Mouse (Mus musculus) forebrain, postnatal 0 days (tissue): ENCODE measurements around the gene Runx1. TPM values are rescaled to one million over a fixed set of nuclear protein-coding genes. Genes with fewer than 3 reads are reported as not detected.

Source experiments
- ATAC-seq: fragments of 200-750 bp; cut with Nextera tagmentation; 2 replicates; pipeline ENCODE4 v1.8.0; 2017; ENCODE audit warnings: mild to moderate bottlenecking, moderate library complexity
- DNase-seq: peaks from one replicate; pipeline ENCODE4 v3.0.0-alpha.2; 2015
- H3K27ac ChIP-seq: fragments of 300-500 bp; sonication (generic); 2 replicates; pipeline ENCODE4 v1.5.1; 2014; ENCODE audit warnings: low read depth, mild to moderate bottlenecking, antibody characterized with exemption, low read length, moderate library complexity, mixed read lengths
- H3K27me3 ChIP-seq: fragments of 300-500 bp; sonication (generic); 2 replicates; pipeline ENCODE4 v1.6.1; 2014; ENCODE audit warnings: mild to moderate bottlenecking, low read length, mixed read lengths; ENCODE audit not compliant: insufficient read depth
- H3K36me3 ChIP-seq: fragments of 300-500 bp; sonication (generic); 2 replicates; pipeline ENCODE4 v1.6.1; 2014; ENCODE audit warnings: mild to moderate bottlenecking, moderate library complexity; ENCODE audit not compliant: insufficient read depth
- H3K4me1 ChIP-seq: fragments of 300-500 bp; sonication (generic); 2 replicates; pipeline ENCODE4 v1.6.1; 2014; ENCODE audit warnings: antibody characterized with exemption; ENCODE audit not compliant: insufficient read depth
- H3K4me2 ChIP-seq: fragments of 300-500 bp; sonication (generic); 2 replicates; pipeline ENCODE4 v1.6.1; 2014; ENCODE audit warnings: low read depth, mild to moderate bottlenecking, moderate library complexity
- H3K4me3 ChIP-seq: fragments of 300-500 bp; sonication (generic); 2 replicates; pipeline ENCODE4 v1.5.1; 2014; ENCODE audit warnings: low read depth, low read length, mixed read lengths
- H3K9ac ChIP-seq: fragments of 300-500 bp; sonication (generic); 2 replicates; pipeline ENCODE4 v1.6.1; 2014; ENCODE audit warnings: mild to moderate bottlenecking
- H3K9me3 ChIP-seq: fragments of 300-500 bp; sonication (generic); 2 replicates; pipeline ENCODE4 v1.6.1; 2016; ENCODE audit warnings: low read length
- CTCF ChIP-seq: sonication (generic); IDR thresholded peaks from 2 replicates; pipeline ENCODE4 v1.5.1; 2016; ENCODE audit warnings: antibody characterized with exemption, control low read depth, low read depth
- WGBS: fragments of 180-500 bp; shearing (Covaris S2); extraction: QIAGEN DNeasy Blood & Tissue Kit; methylation state at CpG from one replicate; pipeline ENCODE4 v1.1.7; 2014; 5-methylcytosine and 5-hydroxymethylcytosine counted together
- polyA plus RNA-seq: library from polyadenylated mRNA; unstranded; fragments of >200 nt; fragmentation: Nextera tagmentation; extraction: Ambion mirVana; gene quantifications from 2 replicates; pipeline ENCODE4 v1.2.1, GENCODE M21; 2015
- total RNA-seq: library from RNA; depleted of rRNA; stranded (reverse); fragments of >200 nt; gene quantifications from 2 replicates; pipeline ENCODE4 v1.2.3, GENCODE M21; 2014

Gene Runx1
- total and polyA plus RNA-seq, 2 experiments from 2014 or later = 0.46 to 1.2 TPM

DNA sequence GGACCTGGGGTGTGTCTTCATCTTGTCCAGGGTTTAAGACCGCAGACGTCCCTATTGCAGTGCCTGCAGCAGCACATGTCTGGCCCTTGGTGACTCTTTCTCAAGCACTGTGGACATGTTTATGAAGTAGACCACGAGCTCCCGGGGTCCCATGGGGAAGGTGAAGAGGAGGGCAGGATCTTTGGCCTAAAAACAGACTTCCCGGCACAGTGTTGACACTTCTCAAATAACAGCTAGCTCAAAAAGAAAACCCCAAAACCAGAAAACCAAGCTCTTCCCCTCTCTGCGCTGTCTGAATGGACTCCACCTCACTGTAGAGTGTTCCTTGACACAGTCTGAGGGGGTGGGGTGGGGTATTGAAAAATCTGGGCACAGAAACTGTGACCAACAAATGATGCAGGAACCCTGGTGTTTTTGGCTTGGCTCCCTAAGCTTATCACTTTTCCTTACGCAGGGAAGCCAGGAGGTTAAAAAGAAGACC lies 42.3 kb downstream of the Runx1 start:
- TF ChIP-seq CTCF = no peak
- WGBS = 48% methylated on average over 7 of the region's 7 CpGs
- Histone ChIP-seq H3K4me3 (no peak overlapping the region), H3K9ac (no peak overlapping the region), H3K4me1 (no peaks in the 10 kb centered on the region), H3K27ac (no peak overlapping the region), H3K36me3 (no peaks in the 10 kb centered on the region), H3K4me2 (no peak overlapping the region), H3K27me3 (no peaks in the 10 kb centered on the region), H3K9me3 (no peaks in the 10 kb centered on the region)
- ATAC-seq (no peak), DNase-seq (no peak)

DNA sequence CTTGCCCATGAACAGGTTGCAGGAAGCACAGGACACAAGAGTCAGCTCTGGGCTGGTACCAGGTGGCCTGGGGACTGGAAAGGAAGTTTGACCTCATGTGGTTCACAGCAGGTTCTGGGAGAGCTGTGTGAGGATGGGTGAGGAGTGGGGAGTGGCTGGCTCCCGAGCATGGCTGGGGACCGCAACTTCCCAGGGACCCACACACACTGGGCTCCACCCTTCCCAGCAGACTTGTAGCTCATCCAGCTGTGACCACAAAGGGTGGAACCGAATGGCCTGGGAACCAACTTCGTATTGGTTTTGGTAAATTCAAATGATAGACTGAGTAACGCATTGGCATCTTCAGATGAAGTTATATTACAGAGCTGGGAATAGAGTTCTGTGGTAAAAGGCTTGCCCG lies 43.5 kb downstream of the Runx1 start:
- DNase-seq = no peak

GRCm38 (mm10) chr16:92779896-92780435 lies 46.0 kb downstream of the Runx1 start:
- H3K27me3 ChIP-seq = no peaks in the 10 kb centered on the region
- WGBS = 95% methylated on average over 9 of the region's 9 CpGs
- no peak for DNase-seq
- no peaks in the 10 kb centered on the region for H3K4me1 ChIP-seq
- H3K9me3 ChIP-seq = no peaks in the 10 kb centered on the region
- no peak for ATAC-seq
- H3K9ac ChIP-seq = no peak overlapping the region
- TF ChIP-seq CTCF = no peak
- H3K4me3 ChIP-seq = no peak overlapping the region
- H3K4me2 ChIP-seq = no peak overlapping the region
- H3K36me3 ChIP-seq = no peaks in the 10 kb centered on the region
- no peak overlapping the region for H3K27ac ChIP-seq

More for the DNA sequence above, 43.5 kb downstream of the Runx1 start:
- ATAC-seq = no peak
- H3K9ac ChIP-seq = no peak overlapping the region
- H3K27ac ChIP-seq = no peak overlapping the region
- H3K27me3 ChIP-seq = no peaks in the 10 kb centered on the region
- 89% methylated on average over 6 of the region's 6 CpGs for WGBS
- H3K9me3 ChIP-seq = no peaks in the 10 kb centered on the region
- no peak overlapping the region for H3K4me2 ChIP-seq
- no peak overlapping the region for H3K4me3 ChIP-seq
- no peak for TF ChIP-seq CTCF
- H3K36me3 ChIP-seq = no peaks in the 10 kb centered on the region
- no peaks in the 10 kb centered on the region for H3K4me1 ChIP-seq

GRCm38 (mm10) chr16:92779175-92779574 lies 46.8 kb downstream of the Runx1 start:
- Histone ChIP-seq H3K9ac (no peak overlapping the region), H3K9me3 (no peaks in the 10 kb centered on the region), H3K4me2 (no peak overlapping the region), H3K27ac (no peak overlapping the region), H3K4me1 (no peaks in the 10 kb centered on the region), H3K27me3 (no peaks in the 10 kb centered on the region), H3K36me3 (no peaks in the 10 kb centered on the region), H3K4me3 (no peak overlapping the region)
- DNase-seq (no peak), ATAC-seq (no peak)
- 92% methylated on average over 2 of the region's 2 CpGs for WGBS
- no peak for TF ChIP-seq CTCF

DNA sequence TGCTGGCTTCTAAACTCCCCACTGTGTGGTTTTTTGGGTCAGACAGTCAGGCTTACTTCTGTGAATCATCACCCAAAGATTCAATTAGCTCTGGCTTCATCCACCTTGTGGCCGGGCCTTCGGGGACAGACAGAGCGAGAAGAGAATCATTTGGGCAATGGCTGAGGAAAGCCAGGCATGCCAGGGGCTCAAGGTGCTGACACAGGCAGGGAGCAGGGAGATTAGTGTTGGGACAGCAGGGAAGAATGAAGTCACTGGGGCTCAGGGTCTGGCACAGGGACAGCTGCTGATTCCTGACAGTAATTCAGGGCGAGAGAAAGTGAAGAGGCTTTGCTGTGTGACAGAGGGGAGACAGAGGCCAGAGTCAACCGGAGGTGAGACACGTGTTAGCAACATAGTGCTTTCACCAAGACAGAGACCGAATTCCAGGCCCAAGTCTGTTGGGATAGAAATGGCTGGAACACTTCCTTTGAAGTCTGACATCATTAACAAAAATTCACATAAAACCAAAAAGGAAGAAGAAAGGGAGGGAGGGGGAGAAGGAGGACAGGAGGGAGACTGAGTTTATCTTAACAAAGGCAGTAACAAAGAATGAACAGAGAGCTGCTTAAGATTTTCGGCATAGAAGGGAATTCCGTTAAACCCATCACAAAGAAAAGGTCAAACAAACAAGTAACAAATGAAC lies 47.7 kb downstream of the Runx1 start:
- WGBS = 46% methylated on average over 9 of the region's 9 CpGs
- no peak for ATAC-seq
- Histone ChIP-seq H3K4me3 (no peak overlapping the region), H3K27ac (no peak overlapping the region), H3K9me3 (no peaks in the 10 kb centered on the region), H3K27me3 (no peaks in the 10 kb centered on the region), H3K36me3 (no peaks in the 10 kb centered on the region), H3K9ac (no peak overlapping the region), H3K4me2 (no peak overlapping the region), H3K4me1 (no peaks in the 10 kb centered on the region)
- DNase-seq = no peak
- no peak for TF ChIP-seq CTCF

GRCm38 (mm10) chr16:92767862-92768261 lies 58.1 kb downstream of the Runx1 start:
- H3K9ac ChIP-seq = no peak overlapping the region
- no peak overlapping the region for H3K27ac ChIP-seq
- no peak overlapping the region for H3K4me2 ChIP-seq
- H3K27me3 ChIP-seq = no peaks in the 10 kb centered on the region
- H3K4me1 ChIP-seq = no peaks in the 10 kb centered on the region
- DNase-seq = no peak
- H3K36me3 ChIP-seq = no peaks in the 10 kb centered on the region
- H3K9me3 ChIP-seq = no peaks in the 10 kb centered on the region
- TF ChIP-seq CTCF = no peak
- WGBS = 88% methylated on average over 4 of the region's 4 CpGs
- ATAC-seq = no peak
- H3K4me3 ChIP-seq = no peak overlapping the region

DNA sequence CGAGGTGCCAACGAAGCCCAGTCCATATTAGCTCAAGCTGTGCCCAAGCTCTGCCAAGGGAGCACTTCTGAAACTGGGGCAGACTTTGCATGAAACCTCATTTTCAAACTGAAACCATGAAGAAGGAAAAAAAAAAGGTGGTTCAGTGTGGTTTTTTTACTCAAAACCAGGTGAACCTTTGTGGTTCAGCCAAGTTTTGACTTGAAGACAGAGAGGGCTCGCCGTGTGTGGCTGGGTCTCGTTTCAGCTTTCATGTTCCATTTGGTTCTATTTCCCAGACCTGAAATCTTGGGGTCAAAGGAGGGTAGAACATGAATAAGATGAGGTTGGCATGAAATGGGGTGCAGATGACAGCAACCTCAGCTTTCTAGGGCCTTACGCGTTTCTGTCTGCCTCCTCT lies 58.5 kb downstream of the Runx1 start:
- H3K9me3 ChIP-seq = no peaks in the 10 kb centered on the region
- no peak for DNase-seq
- no peak overlapping the region for H3K27ac ChIP-seq
- TF ChIP-seq CTCF = no peak
- WGBS = 94% methylated on average over 7 of the region's 7 CpGs
- H3K36me3 ChIP-seq = no peaks in the 10 kb centered on the region
- H3K4me1 ChIP-seq = no peaks in the 10 kb centered on the region
- no peak for ATAC-seq
- no peak overlapping the region for H3K4me2 ChIP-seq
- no peak overlapping the region for H3K9ac ChIP-seq
- no peaks in the 10 kb centered on the region for H3K27me3 ChIP-seq
- H3K4me3 ChIP-seq = no peak overlapping the region
